Mouse (Mus musculus): Measurements from ENCODE around the gene Wdr77.
"Not testable (repeated sequence)": the region's sequence is repeated elsewhere in the genome, so short reads cannot be mapped to it uniquely, and the experiment has no call there.

The Wdr77 gene

DNA sequence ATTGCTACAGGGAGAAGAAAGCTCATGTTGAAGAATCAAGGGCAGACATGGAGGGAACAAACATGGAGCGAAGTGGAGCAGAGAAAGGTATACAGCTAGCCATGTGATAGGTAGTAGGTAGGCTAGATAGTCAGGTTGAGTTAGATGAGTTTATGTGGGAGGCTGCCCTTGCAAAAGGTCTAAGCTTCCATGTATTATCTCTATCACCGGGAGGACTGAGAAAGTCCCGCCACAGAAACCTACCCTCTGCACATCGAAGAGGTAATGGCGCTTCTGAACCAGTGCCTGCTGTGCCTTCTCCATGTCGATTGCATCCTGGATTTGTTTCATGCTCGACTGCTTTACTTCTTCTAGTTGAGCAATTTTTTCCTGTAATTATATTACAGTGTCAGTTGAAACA is 7.8 kb upstream of the Wdr77 start:
- no peak for DNase-seq (ENCODE audit: low spot score)

DNA sequence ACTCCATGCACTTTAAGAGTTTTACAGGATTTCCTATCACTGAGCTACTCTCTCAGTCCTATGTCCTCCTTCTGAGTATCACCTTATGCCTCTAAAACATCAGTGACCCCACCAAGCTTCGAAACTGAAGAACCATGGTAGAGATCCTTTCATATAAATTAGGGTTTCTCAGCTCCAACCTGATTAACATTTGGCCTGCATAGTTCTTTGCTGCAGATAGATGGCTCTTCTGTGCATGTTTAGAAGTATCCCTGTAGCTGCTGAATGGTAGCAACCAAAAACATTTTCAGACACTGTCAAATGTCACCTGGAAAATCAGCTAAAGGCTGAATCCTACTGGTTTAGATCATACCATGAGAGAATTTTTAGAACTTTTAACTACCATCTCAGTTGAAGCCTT is 1.9 kb upstream of the Wdr77 start:
- no peak for DNase-seq (ENCODE audit: low spot score)

DNA sequence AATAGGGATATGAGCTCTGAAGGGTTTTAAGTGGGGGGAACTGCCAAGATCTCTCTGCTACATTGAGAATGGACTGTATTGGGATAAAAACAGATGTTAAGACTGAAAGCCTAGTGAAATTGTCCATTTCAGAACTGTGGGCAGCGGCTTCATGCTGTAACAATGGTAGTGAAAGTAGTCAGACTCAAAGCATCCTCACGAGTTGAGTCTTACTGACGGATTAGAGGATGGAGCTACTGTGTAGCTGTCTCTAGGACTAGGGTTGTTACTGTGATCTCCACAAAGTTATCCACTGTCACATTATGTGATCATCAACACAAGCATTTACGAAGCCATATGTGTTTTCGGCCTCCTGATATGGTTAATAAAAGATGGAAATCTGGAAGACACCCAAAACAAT is 965 bp upstream of the Wdr77 start:
- no peak for DNase-seq (ENCODE audit: low spot score)

DNA sequence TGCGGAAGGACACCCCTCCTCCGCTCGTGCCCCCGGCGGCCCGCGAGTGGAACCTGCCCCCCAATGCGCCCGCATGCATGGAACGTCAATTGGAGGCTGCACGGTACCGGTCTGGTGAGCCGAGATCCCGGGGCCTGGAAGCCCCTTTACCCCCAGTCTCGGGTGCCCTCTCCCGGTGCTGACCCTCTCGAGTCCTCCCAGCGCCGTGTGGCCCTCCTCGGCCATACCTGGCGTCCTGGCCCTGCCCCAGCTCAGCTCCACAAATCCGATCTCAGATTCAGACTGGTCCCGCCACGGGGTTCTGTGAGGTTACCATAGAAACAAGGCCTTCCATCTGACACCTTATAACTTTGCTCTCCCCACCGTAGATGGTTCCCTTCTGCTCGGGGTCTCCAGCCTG is 416 bp downstream of the Wdr77 start:
- DNase-seq (ENCODE audit: low spot score), result no peak

DNA sequence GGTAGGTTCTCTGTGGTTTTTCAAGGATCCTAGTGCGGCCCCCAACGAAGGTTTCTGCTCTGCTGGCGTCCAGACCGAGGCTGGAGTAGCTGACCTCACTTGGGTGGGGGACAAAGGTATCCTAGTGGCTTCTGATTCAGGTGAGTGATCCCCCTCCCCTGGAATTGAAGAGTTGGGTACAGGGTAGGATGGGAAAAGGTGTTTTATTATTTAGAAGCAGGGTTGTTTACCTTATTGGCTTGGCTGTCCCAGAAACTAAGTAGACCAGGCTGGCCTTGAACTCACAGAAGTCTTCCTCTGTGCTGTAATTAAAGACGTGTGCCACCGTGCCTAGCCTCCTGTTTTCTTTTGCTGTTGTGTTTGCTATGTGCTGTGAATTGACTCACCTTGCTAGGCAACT is 830 bp downstream of the Wdr77 start, which contains the start of gene Atp5f1:
Gene Atp5f1, minus strand, starts transcription at position 101 of the 400 bp plus-strand sequence.
- DNase-seq (ENCODE audit: low spot score), result no peak

DNA sequence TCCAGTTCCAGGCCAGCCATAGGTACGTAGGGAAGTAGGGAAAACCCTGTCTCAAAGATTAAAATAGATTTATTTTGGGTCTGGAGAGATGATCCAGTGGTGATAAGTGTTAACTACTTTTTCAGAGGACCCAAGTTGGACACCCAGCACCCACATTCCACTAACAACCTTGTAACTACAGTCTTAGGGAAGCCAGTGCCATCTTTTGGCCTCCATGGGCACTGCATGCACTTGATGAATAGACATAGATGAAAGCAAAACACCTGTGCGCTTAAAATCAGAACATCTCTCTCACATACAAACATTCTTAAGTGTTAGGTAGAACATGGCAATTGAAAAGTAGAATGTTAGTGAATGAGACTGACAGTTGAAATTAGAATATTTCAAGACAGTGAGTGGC is 1.5 kb downstream of the Wdr77 start:
- DNase-seq (ENCODE audit: low spot score), result no peak

DNA sequence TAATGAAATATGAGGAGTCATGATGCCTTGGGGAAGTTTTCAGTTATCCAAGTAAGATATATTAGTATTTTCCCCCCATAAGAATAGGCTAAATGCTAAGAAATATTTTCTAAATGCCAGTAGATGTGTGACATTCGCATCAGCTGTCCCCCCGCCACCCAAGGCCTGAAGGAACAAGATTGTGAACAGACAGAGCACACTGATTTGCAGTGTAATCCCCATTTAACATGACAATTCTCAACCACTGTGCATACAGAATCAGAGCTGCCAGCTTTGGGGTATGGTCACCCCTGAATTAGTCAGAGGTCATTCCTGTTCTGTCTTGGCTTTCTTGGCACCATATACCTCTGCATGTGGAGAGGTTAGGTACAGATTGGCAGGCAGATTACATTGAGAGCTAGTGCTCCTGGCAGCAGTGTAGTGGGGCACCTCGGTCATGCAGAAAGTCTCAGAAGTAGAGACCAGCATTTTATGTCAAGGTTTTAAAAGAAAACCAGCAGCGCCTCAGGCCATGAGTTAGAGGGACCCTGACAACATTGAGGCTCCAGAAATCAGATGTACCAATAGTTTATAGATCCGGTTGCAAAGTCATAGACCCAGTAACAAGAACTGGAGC is 12.8 kb downstream of the Wdr77 start:
- no peak for DNase-seq (ENCODE audit: low spot score)

DNA sequence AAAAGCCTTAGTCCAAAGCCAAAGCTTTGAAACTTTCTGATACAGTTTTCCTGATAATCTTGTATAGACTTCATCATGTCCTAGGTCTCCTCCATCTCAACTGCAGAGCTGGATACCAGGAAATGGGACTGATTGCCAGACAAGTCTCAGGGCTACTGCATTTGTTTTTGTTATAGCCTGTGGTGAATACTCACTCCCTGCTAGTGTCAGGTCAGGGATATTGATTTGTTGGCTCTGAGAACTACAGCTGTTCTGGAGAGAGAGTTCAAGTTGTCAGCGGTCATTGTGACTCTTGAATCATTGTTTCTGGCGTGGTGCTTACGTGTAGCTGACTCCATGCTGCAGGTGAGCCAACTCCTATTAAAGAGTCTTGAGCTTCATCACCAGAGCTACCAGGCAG is 14.2 kb downstream of the Wdr77 start, which contains the start of gene Ovgp1:
Gene Ovgp1, plus strand, starts transcription at position 301 of the 400 bp plus-strand sequence.
- no peak for DNase-seq (ENCODE audit: low spot score)

DNA sequence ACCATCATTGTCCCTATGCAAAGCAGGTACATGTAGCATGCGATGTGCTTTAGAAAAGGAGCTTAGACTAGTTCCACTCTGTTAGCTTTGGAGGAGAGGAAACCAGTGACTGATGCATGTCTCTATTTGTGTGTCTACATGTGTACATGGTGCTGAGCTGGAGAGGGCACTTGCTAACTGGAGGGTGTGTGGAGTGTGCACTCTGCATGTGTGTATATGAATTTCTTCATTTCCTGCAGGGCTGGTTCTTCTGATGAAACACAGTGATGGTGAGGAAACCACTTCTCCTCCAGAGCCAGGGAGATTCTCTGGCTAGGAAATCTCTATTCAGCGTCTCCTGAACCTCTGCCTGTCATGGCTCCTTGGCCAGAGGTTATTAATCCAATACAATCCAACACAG is 15.0 kb downstream of the Wdr77 start:
- no peak for DNase-seq (ENCODE audit: low spot score)

DNA sequence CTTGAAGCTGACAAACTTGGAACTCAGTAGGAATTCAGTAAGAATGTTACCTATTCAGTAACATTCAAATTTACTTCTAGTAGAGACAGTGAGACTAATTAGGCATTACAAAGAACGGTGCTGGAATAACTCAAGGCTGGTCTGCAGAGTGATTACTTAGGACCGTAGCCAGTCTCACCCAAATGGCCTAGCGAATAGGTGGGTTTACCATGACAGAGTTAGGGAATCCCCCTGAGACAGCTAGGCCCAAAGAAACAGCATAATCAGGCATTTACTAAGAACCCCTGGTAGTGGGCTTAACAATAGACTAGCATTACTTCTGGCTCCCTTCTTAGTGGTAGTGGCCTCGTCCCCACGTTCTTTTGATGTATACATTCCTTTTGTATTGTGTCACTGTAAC is 30.4 kb downstream of the Wdr77 start:
- DNase-seq (ENCODE audit: low spot score), result not testable (repeated sequence)

DNA sequence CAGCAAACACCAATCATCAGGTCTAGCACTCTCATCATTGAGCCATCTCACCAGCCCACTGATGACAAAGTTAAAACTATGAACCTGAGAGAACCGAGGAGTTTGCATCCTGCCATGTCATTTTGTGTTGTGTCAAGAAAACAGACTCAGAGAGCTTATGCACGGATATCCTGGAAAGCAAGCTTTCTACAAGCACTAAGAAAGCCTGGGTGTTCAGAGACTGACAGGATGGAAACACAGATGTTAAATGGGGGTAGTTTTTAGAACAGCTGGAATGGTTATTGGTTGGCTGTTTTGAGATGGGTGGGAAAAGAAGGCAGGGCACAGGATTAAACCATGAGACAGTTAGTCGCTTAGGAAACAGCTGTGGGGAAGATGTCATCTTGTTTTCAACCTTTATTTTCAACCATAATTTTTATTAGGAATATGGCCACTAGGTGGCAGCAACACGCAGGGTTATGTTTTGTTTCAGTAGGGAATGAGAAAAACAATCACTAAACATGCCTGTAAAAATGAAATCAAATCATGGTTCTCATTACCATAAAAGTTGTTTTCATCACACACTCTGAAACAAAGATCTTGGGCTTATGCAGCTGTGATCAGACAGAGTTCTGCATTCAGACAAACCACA is 32.6 kb downstream of the Wdr77 start:
- no peak for DNase-seq (ENCODE audit: low spot score)

DNA sequence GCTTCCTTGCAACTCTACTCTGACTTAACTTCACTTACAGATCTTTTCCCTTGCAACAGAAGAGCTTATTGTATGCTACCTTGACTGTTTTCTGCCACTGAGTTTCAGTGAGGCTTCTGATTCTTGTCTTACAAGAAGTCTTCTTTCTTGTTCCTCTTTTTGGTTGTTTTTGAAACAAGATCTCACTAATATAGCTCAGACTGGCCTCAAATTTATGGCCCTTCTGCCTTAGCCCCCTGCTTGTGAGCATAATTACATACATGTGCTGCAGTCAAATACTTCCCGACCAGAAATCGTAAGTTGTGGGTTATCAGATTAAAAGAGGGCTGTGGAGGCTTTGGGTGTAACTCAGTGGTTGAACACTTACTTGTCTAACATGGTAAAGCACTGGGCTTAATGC is 35.6 kb downstream of the Wdr77 start:
- DNase-seq (ENCODE audit: low spot score), result no peak

DNA sequence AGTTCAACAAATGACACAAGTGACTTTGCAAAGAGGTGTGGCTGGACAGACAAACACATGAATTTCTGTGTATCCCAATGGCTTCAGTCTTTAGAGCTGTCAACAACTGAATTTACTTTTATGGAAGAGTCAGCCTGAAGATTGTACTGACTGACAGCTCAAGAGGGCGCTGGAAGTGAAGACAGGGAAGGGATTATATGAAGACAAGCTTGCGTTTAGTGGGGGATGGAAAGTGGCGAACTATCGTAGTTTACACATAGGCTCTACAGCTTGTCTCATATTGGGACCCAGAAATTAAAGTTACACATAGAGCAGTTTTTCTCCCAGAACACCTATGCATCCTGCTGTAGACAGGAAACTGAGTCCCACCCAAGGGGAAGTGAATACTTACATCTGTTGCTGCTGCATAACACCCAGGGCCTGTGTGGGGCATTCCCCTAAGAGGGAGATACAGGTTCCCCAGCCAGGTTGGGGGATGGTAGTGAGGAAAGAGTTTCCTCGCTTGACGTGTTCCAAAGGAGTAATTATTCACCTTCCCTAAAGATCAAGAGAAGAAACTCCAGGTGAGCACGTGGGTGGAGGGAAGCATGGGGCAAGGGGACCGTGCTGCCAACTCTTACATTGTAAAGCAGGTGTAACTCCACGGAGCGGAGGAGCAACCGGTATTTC is 41.7 kb downstream of the Wdr77 start:
- no peak for DNase-seq (ENCODE audit: low spot score)

DNA sequence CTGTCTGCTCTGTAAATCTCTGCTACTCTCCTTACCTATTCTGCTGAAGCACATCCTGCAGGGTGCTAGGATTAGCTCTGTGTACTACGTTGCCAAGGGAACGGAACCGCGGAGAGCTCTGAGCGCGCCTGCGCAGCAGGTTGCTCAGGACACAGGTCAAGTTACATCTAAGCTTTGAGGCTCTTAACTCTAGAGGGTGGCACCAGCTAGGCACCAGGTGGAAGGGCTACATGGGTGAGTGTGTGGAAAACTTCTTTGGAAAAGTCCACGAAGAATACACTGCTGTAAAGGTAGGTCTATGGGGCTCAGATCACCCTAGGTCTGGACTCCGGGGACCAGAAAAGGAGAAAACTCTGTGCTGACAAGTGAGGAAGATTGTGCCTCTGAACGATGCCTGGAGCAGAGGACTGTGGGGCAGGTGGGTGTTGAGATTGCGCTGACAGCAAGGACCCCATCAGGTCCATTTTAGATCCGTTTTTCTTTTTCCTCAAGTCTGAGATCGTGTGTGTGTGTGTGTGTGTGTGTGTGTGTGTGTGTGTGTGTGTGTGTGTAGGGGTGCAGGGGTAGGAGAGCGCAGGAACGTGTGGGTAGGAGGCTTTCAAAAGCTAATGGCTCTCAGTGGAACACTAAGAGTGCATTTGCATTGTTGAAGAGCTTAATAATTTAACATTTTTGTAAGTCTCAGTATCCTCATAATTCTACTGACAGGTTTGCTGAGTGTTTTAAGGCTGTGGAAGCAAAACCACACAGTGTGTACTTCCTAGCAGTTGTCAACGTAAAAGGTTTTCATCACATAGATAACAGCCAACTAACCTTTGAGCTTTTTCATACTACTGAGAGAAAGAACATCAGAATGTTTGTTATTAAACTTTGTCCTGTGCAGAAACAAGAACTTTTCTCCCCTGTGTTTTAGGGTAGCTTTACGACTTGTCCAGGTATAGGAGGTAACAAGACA is 42.5 kb downstream of the Wdr77 start:
- DNase-seq (ENCODE audit: low spot score), result no peak

DNA sequence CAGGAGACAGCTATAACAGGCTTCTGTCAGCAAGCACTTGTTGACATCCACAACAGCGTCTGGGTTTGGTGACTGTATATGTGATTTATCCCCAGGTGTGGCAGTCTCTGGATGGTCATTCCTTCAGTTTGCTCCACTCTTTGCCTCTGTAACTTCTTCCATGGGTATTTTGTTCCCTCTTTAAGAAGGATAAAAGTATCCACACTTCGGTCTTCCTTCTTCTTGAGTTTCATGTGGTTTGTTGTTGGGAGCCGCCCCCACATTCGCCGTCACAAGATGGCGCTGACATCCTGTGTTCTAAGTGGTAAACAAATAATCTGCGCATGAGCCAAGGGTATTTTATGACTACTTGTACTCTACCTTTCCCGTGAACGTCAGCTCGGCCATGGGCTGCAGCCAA is 44.2 kb downstream of the Wdr77 start:
- DNase-seq (ENCODE audit: low spot score), result not testable (repeated sequence)

DNA sequence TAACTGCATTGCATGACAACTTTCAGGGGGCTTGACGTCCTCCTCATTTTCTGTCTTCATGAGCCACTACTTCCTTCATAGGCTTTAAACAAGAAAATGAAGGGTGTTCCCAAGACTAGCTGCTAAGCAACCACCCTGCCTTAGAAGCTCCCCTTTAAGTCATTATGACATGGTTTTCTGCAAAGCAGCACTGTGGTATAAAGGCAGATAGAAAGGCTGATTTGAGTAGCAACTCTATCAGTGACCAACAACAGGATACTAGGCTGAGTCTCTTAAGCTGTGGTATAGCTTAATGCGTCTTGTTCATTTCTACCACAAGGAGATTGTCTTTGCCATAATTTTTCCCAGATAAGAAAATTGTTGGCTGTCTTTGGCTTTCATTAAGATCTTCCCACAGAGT is 55.4 kb downstream of the Wdr77 start, which contains the start of gene Pifo:
Gene Pifo, minus strand, starts transcription at position 101 of the 400 bp plus-strand sequence.
- DNase-seq (ENCODE audit: low spot score), result no peak
